Mouse (Mus musculus) monocyte, adult 59 days (primary cell): Measurements from ENCODE around the gene Cyyr1. TPM values are rescaled to one million over a fixed set of nuclear protein-coding genes. Genes with fewer than 3 reads are reported as not detected.

Experiments
- total RNA-seq, 2 experiments: library from RNA; stranded (reverse); gene quantifications; one replicate each; pipeline ENCODE4 v1.2.4; 2023

The Cyyr1 gene
- not detected for total RNA-seq

GRCm38 (mm10) chr16:85553297-85553696 lies at the start of gene Cyyr1:
Cyyr1 (minus strand) TSS chr16:85553397.

Other genes with a start within 250 kb of the Cyyr1 start
- gene Adamts1, start 249.7 kb upstream of the Cyyr1 start, total RNA-seq = under 1 TPM; 0.16 to 0.33 TPM